Mouse (Mus musculus): ENCODE results near the gene Zdhhc17.

Zdhhc17 gene

DNA sequence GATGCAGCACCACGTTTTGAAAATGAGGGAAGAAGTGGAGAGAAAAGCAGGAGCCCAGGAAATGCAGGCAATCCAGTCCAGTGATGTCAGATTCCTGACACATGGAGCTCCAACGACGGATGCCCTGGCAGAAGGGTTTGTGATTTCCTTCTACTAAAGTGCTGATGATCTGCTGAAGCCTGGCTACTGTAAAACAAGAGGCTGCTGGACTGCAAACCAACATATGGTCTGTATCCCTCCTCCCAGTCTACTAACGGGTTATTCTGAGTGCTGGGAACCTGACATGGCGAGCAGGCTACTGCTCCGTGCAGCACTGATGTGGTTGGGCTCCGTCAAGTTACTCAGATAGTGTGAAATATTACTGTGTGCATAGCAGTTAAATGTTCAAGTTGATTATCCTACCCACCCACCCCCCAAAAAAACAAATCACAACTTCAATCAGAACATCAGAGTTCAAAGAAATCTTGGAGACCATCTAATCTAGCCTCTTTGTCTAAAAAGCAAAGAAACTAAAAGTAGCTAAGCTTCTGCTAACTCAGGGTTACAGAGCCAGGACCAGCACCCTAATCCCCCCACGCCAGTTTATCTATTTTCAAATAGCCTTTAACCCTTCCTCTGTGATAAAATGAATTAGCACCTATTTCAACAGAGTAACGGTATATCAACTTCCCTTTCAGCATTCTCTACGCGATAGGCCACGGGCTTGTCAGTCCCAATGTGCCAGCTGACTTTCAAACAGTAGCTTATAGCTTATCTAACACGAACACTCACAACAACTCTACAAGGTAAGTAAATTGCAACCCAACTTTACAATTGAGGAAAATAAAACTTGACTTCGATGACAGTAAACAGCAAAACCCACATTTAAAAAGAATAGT, 4.1 kb downstream of the Zdhhc17 start:
- DNase-seq (ENCODE audit: low spot score in 2 of 2), result no peak

GRCm38 (mm10) chr10:111004220-111004619, 5.7 kb downstream of the Zdhhc17 start:
- DNase-seq (ENCODE audit: low spot score in 2 of 2), result no peak

DNA sequence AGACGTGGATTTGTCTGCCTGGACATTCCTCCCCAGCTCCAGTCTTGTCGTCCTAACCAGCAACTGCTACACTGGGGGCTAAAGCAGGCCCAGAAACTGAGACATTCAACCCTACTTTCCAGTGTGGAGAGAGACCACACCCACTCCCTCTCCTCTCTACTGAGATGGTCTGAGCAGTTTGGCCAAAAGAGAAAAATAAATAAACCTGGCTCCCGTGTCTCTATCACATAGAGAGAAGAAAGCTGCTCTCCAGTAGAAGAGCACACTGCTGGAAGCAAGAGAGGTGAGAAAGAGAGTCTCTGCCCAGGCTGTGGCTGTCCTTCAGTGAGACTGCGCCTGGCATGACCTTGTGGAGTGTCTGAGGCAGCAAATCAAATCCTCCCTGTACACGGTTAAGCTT, 10.7 kb downstream of the Zdhhc17 start:
- DNase-seq (ENCODE audit: low spot score in 2 of 2), result no peak

- DNase-seq (ENCODE audit: low spot score in 2 of 2), result no peak
Measured at GRCm38 (mm10) chr10:110997180-110997579, 12.8 kb downstream of the Zdhhc17 start.

GRCm38 (mm10) chr10:110994761-110995160, 15.2 kb downstream of the Zdhhc17 start:
- DNase-seq (ENCODE audit: low spot score in 2 of 2), result no peak

GRCm38 (mm10) chr10:110993249-110993648, 16.7 kb downstream of the Zdhhc17 start:
- no peak for DNase-seq (ENCODE audit: low spot score in 2 of 2)

DNA sequence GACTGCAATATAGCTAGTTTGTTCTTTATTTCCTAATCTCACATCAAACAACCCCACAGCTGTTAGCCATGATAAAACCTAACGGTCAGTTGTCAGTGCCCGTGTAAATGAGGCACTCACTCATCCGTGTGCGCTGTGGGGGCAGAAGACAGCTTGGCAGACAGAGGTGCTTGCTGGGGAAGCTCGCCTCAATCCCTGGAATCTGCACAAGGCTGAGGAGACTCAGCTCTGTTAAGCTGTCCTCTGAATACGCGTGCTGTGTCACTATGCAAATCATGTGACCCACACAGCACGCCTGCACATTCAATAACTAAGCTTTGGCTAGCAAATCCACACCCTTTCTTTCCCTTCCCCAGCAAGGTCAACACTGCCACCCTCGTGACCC, 17.9 kb downstream of the Zdhhc17 start:
- DNase-seq (ENCODE audit: low spot score in 2 of 2), result no peak

- DNase-seq (ENCODE audit: low spot score in 2 of 2), result no peak
Measured at GRCm38 (mm10) chr10:110991307-110992046, 18.5 kb downstream of the Zdhhc17 start.

DNA sequence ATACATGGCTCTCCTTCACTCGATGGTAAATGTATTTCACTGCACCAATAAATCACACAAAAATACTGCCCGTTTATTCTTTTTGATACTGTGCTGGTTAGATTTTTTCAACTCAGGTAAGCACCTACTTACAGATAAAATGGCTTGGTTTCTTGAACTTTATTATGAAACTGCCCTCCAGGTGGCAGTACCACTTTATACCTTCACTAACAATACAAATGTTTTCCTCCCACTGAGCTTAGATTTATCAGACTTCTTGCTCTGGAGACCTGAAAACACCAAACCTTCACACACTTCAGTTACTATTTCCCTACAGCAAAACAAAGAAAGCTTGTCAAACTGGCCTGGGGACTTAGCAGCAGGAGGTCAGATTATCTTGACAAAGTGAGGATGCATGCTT, 20.2 kb downstream of the Zdhhc17 start:
- no peak for DNase-seq (ENCODE audit: low spot score in 2 of 2)

DNA sequence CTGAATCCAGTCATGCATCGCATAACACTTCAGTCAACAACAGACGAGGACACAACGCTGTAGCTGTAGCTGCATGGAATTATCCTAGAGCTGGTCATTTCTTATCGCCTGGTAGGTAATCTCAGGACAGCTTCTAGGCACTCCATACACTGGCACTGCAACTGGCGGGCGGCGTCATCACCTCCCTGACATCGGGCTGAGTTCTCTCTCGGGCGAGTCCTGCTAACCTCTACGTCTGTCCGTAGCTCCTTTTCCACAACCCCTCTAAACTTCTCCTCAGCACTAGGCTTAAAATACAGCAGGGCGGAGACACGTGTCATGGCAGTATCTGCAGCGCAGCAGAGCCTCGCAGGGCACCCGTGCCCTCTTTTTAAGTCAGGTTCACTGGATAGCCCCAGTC, 23.3 kb downstream of the Zdhhc17 start:
- no peak for DNase-seq (ENCODE audit: low spot score in 2 of 2)

DNA sequence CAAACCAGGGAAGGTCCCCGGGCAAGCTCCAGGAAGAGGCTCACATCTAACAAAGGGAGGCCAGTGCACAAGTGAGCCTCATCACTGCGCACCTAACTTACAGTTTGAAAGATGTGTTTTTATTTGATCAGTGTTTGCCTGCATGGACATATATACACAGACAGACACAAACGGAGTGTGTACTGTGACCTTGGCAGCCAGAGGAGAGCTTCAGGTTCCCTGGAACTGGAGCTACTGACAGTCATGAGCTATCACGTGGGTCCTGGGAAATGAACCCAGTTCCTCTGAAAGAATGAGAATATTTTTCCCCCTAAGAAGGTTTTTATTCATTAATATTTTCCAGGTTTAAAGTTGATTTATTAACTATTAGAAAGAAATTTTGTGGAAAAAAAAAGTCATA, 27.2 kb downstream of the Zdhhc17 start:
- DNase-seq (ENCODE audit: low spot score in 2 of 2), result no peak

- no peak for DNase-seq (ENCODE audit: low spot score in 2 of 2)
Measured at GRCm38 (mm10) chr10:110980441-110980840, 29.5 kb downstream of the Zdhhc17 start.

DNA sequence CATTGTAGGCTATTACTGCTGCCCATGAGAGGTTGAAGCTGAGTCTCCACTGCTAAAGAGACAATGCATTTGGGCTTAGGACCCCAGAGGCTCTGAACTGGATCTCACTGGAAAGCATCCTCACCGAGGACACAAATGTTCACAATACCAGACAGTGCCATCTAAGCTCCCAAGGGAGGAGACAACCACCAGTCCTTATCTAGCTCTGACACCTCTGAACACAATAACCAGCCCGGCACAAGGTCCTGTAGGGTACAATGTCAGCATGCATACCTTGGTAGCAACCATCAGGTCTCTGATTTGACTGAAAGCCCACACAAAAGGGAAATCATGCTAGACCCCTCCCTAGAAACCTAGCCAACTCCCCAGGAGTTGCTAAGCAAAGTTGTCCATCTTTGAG, 30.5 kb downstream of the Zdhhc17 start:
- DNase-seq (ENCODE audit: low spot score in 2 of 2), result no peak

DNA sequence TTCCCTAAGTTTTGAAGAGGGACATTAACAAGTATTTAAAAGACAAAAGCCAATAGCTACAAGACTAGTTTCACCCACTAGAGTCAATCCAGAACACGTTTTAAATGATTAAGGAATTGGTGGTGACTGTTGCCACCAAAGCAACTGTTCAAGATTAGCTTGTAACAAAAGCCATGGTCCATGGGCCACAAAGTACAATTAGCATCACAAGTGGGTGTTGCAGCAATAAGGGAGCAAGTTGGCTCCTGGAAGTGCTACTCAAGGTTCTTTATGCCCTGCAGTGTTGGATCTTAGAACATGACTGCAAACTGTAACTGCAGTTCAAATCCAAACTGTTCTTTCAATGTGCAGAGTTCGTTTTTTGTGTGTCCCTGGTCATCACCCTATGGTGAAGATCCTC, 32.6 kb downstream of the Zdhhc17 start:
- no peak for DNase-seq (ENCODE audit: low spot score in 2 of 2)

DNA sequence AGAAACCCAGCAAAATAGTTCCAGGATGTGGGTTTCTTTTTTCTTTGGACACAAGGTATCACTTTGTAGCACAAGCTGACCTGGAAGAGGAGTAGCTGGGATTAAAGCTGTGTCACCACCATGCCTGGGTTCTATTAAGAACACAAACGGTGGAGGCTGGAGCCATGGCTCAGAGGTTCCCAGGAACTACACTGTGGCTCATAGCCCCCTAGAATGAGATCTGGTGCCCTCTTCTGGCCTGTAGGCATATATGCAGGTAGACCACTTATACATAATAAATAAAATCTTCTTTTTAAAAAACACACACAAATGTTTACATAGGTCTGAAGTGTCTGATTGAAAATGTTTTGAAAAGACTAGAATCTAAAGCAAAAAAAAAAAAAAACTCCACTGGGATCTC, 33.9 kb downstream of the Zdhhc17 start:
- no peak for DNase-seq (ENCODE audit: low spot score in 2 of 2)

GRCm38 (mm10) chr10:110974885-110975284, 35.1 kb downstream of the Zdhhc17 start:
- DNase-seq (ENCODE audit: low spot score in 2 of 2), result no peak

- no peak for DNase-seq (ENCODE audit: low spot score in 2 of 2)
Measured at GRCm38 (mm10) chr10:110974463-110974862, 35.5 kb downstream of the Zdhhc17 start.

GRCm38 (mm10) chr10:110971998-110972397, 37.9 kb downstream of the Zdhhc17 start:
- peak in 1 of 2 experiments; percentile 15 for DNase-seq (ENCODE audit: low spot score in 2 of 2)

DNA sequence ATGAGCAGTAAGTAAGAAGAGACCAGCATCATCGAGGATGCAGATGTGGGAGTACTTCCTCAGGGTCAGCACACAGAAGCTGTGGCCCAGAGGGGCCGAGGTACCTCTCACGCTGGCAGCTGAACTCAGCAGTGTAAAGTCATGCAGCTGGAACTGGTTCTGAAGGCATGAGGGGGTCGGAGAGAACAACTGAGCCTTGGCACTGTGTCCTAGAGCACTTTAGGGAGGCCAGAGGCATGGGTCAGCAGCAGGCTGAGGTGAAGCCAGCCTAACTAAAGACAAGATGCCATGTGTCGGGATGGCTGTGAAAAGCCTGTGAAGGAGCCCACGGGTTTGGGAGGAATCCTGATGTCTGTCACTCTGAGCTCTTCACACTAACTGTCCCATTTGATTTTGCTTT, 38.5 kb downstream of the Zdhhc17 start:
- DNase-seq (ENCODE audit: low spot score in 2 of 2), result no peak

DNA sequence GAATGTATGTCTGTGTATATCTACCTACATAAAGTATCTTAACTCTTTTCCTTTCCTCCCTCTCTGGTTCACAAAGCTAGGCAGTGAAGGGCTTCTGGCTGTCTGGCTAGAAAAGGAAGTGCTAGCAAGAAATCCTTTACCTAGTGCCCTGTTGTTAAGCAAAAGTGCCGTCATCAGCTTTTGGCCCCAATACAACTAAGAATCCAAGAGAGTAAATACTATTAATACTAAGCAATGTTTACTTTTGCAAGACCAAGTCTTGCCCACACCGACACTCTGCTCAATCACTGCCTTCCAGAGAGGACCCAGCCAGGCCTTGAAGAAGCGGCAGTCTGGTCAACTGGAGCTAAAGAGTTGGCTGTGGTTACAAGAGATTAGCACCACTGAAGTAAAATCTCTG, 38.9 kb downstream of the Zdhhc17 start:
- DNase-seq (ENCODE audit: low spot score in 2 of 2), result no peak

DNA sequence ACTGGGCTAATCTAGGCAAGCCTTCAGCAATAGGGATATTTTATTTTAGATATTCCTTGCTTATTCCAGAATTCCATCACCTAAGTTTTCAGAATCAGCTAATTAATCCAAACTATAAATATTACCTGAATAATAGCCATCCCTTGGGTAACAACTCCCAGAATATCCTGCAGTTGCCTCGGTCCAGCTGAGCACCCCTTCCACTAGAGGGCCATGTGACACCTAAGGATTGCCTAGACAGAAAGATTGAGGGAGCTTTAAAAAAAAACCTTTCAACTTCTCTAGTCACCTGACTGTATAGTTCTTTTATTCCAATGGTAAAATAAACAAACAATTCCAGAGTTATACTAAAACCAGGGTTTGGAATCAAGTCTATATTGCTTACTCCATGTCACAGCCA, 47.8 kb downstream of the Zdhhc17 start:
- no peak for DNase-seq (ENCODE audit: low spot score in 2 of 2)

DNA sequence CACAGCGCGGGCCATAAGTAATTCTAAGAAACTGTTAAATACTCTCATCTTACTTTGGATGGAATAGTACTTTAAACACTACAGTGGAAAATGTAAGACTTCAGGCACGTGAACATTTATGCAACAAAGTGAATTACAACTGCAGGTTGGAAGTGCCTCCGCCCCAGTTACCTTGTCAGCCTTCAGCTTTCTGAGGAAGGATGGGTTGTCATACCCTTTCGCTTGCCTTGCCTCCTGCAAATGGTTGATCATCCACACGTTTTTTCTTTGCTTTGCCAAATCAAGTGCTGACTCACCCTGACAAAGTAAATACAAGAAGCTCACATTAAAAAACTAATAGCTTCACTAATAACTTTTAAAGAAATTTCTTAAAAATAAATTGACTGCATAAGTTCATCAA, 49.1 kb downstream of the Zdhhc17 start:
- DNase-seq (ENCODE audit: low spot score in 2 of 2), result no peak

- DNase-seq (ENCODE audit: low spot score in 2 of 2), result no peak
Measured at GRCm38 (mm10) chr10:110959781-110960180, 50.2 kb downstream of the Zdhhc17 start.

Data from urinary bladder, adult 18-20 months (tissue).